Mouse (Mus musculus): ENCODE measurements around the gene Defb21.

The Defb21 gene

DNA sequence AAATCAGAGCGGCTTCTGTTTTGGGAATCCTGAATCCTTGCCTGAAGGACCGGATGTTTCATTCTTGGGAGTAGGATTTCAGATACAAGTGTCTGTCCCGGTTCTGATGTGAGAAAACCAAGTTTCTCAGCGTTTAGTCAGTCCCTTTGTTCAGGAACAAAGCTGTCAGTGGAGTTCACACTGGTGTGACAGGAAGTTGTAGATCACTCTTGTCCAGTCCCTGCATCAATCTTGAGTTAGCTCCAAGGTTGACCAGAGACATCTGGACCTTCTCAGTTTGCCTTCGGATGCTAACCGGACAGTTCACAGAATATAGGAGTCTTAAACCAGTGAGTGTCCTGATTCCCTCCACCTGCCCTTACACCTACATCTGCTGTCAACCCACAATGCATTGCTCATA is 35.2 kb downstream of the Defb21 start:
- no peak for DNase-seq (ENCODE audit: low spot score)

DNA sequence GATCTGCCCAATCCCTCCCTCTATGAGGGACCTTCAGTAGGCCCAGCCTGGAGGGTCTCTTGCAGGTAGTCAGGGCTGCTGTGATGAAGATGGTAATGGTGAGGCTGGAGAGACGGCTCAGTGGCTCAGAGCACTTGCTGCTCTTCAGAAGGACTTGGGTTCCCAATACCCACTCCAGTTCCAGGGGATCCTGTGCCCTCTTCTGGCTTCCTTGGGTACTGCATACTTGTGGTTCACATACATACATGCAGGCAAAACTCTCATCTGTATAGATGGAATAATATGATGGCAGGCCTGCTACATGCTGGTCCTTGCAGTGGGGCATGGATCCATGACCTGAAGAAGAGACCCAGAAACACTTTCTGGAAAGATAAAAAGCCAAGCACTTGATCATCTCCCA is 36.2 kb downstream of the Defb21 start:
- DNase-seq (ENCODE audit: low spot score) = no peak

DNA sequence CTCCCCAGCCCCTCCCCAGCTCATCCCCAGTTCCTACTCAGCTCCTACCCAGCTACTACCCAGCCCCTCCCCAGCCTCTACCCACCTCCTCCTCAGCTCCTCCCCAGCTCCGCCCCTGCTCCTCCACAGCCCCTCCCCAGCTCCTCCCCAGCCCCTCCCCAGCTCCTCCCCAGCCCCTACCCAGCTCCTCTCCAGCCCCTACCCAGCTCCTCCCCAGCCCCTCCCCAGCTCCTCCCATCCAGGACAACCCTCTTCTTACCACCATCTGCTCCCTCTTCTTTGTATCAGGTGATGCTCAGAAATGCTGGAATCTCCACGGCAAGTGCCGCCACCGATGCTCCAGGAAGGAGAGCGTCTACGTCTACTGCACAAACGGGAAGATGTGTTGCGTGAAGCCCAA is 39.6 kb downstream of the Defb21 start:
- no peak for DNase-seq (ENCODE audit: low spot score)

DNA sequence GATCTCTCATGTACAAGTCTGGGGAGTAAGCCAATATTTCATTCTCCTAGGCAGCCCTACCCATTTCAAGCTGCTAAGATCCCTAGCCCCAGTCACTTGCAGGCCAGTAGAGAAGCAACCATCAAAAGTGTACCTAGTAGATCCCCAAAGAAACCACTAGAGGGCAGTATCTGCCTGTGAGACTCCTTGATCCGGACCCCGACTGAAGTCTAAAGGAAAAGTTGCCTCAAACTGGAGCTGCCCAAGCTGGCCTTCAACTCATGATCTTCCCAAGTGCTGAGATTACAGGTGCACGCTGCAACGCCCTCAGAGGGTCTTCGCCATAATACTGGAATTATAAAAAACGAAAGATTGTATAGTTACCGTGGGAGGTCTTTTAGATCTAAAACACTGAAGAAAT is 43.0 kb downstream of the Defb21 start:
- DNase-seq (ENCODE audit: low spot score) = peak; percentile 56

DNA sequence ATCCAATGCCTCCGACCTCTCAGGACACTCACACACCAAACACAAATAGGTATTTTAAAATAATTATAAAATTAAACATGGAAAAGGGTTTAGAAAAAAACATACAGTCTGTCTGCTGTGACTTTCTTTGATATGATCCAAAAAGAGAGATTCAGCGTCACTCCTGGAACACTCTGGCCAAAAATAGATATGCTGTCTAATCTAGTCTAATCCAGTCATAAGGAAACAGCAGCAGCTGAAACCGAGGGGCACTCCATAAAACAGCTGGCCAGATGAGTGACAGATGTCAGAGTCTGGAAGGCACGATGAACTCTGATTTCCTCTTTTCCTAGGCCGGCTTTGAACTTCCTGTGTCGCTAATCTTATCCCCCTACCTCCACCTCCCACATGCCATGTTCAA is 43.9 kb downstream of the Defb21 start:
- DNase-seq (ENCODE audit: low spot score) = no peak

DNA sequence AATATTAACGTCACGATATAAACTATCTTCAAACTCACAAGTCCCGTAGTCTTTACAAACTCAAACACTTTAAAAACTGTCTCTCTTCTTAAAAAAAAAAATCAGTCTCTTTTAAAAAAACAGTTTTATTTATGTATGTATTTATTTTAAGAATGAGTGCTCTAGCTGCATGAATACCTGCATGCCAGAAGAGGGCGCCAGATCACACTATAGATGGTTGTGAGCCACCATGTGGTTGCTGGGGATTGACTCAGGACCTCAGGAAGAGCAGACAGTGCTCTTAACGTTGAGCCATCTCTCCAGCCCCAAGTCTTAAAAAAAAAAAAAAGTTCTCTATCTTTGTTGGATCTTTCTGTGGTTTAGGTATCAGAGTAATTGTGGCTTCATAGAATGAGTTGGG is 44.8 kb downstream of the Defb21 start:
- DNase-seq (ENCODE audit: low spot score) = peak; percentile 20

DNA sequence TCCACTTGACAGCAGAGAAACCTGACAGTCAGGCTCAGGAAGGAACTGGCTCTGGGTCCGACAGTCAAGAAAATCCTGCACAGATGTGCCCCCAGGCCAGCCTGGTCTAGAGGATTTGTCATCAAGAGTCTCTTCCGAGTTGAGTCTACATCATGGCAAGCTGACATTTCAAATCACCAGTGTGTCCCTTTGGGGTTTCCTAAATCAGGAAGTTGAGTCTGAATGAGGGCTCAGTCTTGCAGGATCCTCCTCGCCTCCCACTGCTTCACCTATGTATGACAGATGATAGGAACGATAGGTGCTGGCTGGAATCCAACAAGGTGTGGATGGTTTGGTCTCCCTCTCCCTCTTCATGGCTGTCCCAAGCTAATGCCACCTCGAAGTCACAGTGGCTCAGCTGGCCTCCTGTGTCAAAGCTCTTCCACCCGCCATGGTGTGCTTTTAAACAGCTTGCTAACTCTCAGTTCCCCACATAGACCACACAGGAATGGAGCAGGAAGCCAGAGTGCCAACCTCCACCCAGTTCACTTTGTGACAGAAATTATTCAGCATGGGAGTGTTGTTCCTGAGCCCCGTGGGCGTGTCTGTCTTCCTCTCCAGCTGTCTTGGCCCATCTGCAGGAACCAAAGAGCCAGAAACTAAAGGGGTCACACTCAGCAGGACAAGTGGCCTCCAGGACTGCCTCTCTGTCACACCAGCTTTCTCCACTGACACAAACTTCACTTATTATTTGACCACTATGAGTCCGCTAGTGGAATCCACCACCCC is 48.0 kb downstream of the Defb21 start:
- DNase-seq (ENCODE audit: low spot score) = no peak

DNA sequence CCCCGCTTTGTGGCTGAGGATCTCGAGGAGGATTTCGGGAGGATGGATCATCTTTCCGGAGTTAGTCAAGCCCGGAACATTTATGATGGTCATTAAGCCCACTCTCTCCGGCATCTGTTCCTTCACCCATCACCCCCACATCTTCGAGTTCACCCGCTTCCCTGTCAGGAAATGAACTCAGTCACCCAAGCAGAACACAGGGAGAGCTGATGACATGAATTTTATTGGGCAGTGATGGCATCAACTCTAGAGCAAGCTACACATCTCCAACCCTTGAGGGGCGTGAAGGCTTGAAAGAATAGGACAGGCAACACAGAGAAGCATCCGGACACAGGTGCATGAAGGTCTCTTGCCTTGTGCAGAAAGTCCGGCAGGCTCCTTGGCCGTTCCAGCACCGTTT is 49.6 kb downstream of the Defb21 start:
- no peak for DNase-seq (ENCODE audit: low spot score)

DNA sequence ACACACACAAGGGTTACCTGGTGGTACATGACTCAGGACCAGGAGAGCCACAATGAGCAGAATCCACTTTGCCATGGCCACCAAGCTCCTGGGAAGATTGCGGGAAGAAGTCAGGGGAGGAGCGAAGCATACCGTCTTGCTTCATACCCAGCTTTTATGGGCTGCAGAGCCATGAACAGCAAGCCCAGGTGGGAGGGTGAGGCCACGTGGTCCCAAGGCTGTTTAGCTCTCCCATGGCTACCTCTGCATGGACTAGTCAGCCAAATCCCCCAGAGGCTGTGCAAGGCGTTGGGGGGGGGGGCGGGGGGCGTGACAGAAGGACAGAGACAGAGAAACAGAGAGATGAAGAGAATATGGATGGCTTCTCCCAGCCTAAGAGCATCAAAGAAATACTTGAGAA is 50.4 kb downstream of the Defb21 start, which contains the start of gene Defb25:
TSS of gene Defb25 (minus strand) at position 101 of the 400 bp plus-strand sequence.
- DNase-seq (ENCODE audit: low spot score) = no peak
